In genomic region chr6:73070663-73071062, GRCm38 (mm10) we compare ENCODE assay signal across 11 mouse cellular contexts.
A peak's percentile ranks its signal among the peaks of the same experiment; 100 is the strongest.
DNase-seq lines count a peak whose midpoint lies in the region; ATAC-seq and TF ChIP-seq lines count a peak whose summit lies in the region.
"Had no signal": no experiment of that assay in that cellular context is flagged by ENCODE, and none has a peak within 500 bp of the region (broad histone marks: within the 10 kb centered on the region; RNA-seq: fewer than 3 reads in every experiment).

No protein-coding gene starts in this region.

- H3K4me3 ChIP-seq in heart, adult 2 months, result no peak overlapping the region
- no peak overlapping the region for H3K4me3 ChIP-seq in lung, postnatal 0 days (ENCODE audit: low read depth, low read length)
- no peak overlapping the region for H3K4me3 ChIP-seq in gastrocnemius, adult 2 months
- H3K4me3 ChIP-seq: forebrain, embryonic 12.5 days; megakaryocyte, embryonic 14.5 days had no signal

- H3K27ac ChIP-seq in heart, adult 2 months, result no peak overlapping the region; the same call in 1 of the 2 replicates
- no peak overlapping the region for H3K27ac ChIP-seq in lung, postnatal 0 days (ENCODE audit: low read length)
- no peak overlapping the region for H3K27ac ChIP-seq in gastrocnemius, adult 2 months
- H3K27ac ChIP-seq: forebrain, embryonic 12.5 days had no signal

- no peak for TF ChIP-seq POLR2A in heart, adult 2 months (IDR thresholded peaks at IDR 0.05; ENCODE audit: insufficient read depth, low read depth, low read length)

- peak; percentile 3 for DNase-seq in embryo, embryonic 10.5 days (ENCODE audit: low spot score)
- no peak for DNase-seq in embryo, embryonic 10 days (ENCODE audit: low spot score)
- peak in 1 of 2 experiments; percentile 51 for DNase-seq in heart, adult 2 months
- peak; percentile 21 for DNase-seq in heart, postnatal 25 days (ENCODE audit: low spot score)
- peak; percentile 79 for DNase-seq in lung, postnatal 0 days (ENCODE audit: low spot score)
- DNase-seq in layer of hippocampus, adult 9-11 months, result no peak
- DNase-seq in cerebellum, postnatal 14 days, result no peak
- no peak for DNase-seq in gastrocnemius, adult 2 months
- DNase-seq: right cerebral cortex, adult 18-20 months had no signal

- ATAC-seq in lung, postnatal 0 days, result peak; percentile 87

- no peak for TF ChIP-seq CTCF in heart, adult 2 months (IDR thresholded peaks at IDR 0.05)
- TF ChIP-seq CTCF in lung, postnatal 0 days (IDR thresholded peaks at IDR 0.05), result no peak
- no peak for TF ChIP-seq CTCF in gastrocnemius, adult 2 months (IDR thresholded peaks at IDR 0.05)

- intact Hi-C loops in heart, adult 2 months (cut with DNase I), result no loop called here
- intact Hi-C loops in heart, postnatal 25 days (cut with DNase I), result no loop called here
- intact Hi-C loops in gastrocnemius, adult 2 months (cut with DNase I), result no loop called here

- H3K9ac ChIP-seq in heart, adult 2 months (ENCODE audit: low read depth, low read length), result no peak overlapping the region
- no peak overlapping the region for H3K9ac ChIP-seq in lung, postnatal 0 days (replicated peaks; ENCODE audit: low read depth)
- H3K9ac ChIP-seq: forebrain, embryonic 12.5 days had no signal

- no peaks in the 10 kb centered on the region for H3K9me3 ChIP-seq in lung, postnatal 0 days (ENCODE audit: low read length)
- H3K9me3 ChIP-seq: forebrain, embryonic 12.5 days had no signal

- no peaks in the 10 kb centered on the region for H3K79me2 ChIP-seq in heart, adult 2 months (replicated peaks; ENCODE audit: control insufficient read depth, insufficient read depth, low read length)

- peaks cover 6% of the 10 kb centered on the region for H3K4me1 ChIP-seq in heart, adult 2 months (ENCODE audit: control insufficient read depth, insufficient read depth, low read length)
- no peaks in the 10 kb centered on the region for H3K4me1 ChIP-seq in lung, postnatal 0 days (ENCODE audit: insufficient read depth, low read depth, low read length)
- H3K4me1 ChIP-seq: forebrain, embryonic 12.5 days; megakaryocyte, embryonic 14.5 days had no signal

- H3K27me3 ChIP-seq in heart, adult 2 months (ENCODE audit: control insufficient read depth, insufficient read depth, low read length), result no peaks in the 10 kb centered on the region
- H3K27me3 ChIP-seq in lung, postnatal 0 days (replicated peaks; ENCODE audit: insufficient read depth, low read length), result no peaks in the 10 kb centered on the region
- H3K27me3 ChIP-seq: forebrain, embryonic 12.5 days; megakaryocyte, embryonic 14.5 days had no signal

- 41% methylated on average over 6 of the region's 6 CpGs for WGBS in heart, adult 2 months
- WGBS in lung, postnatal 0 days, result 27% methylated on average over 6 of the region's 6 CpGs

- no peaks in the 10 kb centered on the region for H3K36me3 ChIP-seq in heart, adult 2 months (ENCODE audit: control insufficient read depth, insufficient read depth, low read length)
- no peaks in the 10 kb centered on the region for H3K36me3 ChIP-seq in lung, postnatal 0 days (ENCODE audit: insufficient read depth, low read length)
- H3K36me3 ChIP-seq: forebrain, embryonic 12.5 days had no signal

- H3K4me2 ChIP-seq in lung, postnatal 0 days (replicated peaks; ENCODE audit: low read depth, low read length), result no peak overlapping the region
- H3K4me2 ChIP-seq: forebrain, embryonic 12.5 days had no signal

- peak; percentile 34; the same call in 1 of the 2 replicates for TF ChIP-seq EP300 in heart, adult 2 months (IDR thresholded peaks at IDR 0.05; ENCODE audit: insufficient read depth, low read depth, low read length)
- peak; percentile 82 for TF ChIP-seq EP300 in lung, postnatal 0 days (IDR thresholded peaks at IDR 0.05)

Comparison
In these comparisons a context has a peak if more than half of its experiments do, and no peak if none do; other contexts are left out.
1. DNase-seq: peak in embryo, embryonic 10.5 days (single experiment), heart, postnatal 25 days (single experiment) and lung, postnatal 0 days (single experiment); none in embryo, embryonic 10 days (single experiment), layer of hippocampus, adult 9-11 months (single experiment), cerebellum, postnatal 14 days (0 of 2) and gastrocnemius, adult 2 months (single experiment).